Mouse (Mus musculus) CH12.LX (cell line): ENCODE data around the gene Agps.

Experiments used
- CHD1 ChIP-seq: IDR thresholded peaks from 2 replicates; pipeline ENCODE4 v1.6.1; 2012; ENCODE audit warnings: low read depth, low read length, improper control_type of control experiment, inconsistent platforms
- CTCF ChIP-seq, 2 experiments: IDR thresholded peaks in 1 of 2; conservative IDR thresholded peaks in 1 of 2; 2 replicates each; pipeline ENCODE4 v1.5.1; 2011 to 2012; ENCODE audit warnings: low read depth in 2 of 2, low read length in 2 of 2, improper control_type of control experiment in 1 of 2, inconsistent platforms in 1 of 2, mild to moderate bottlenecking in 1 of 2, moderate library complexity in 1 of 2
- ELF1 ChIP-seq: IDR thresholded peaks from 2 replicates; pipeline ENCODE4 v1.6.1; 2014; ENCODE audit warnings: low read depth, mild to moderate bottlenecking, inconsistent platforms, low read length, improper control_type of control experiment
- EP300 ChIP-seq: IDR thresholded peaks from 2 replicates; pipeline ENCODE4 v1.6.1; 2011; ENCODE audit warnings: low read length, improper control_type of control experiment
- MAFK ChIP-seq: IDR thresholded peaks from 2 replicates; pipeline ENCODE4 v1.6.1; 2011; ENCODE audit warnings: low read length, improper control_type of control experiment; ENCODE audit not compliant: insufficient replicate concordance
- MAX ChIP-seq: IDR thresholded peaks from 2 replicates; pipeline ENCODE4 v1.6.1; 2011; ENCODE audit warnings: low read length, improper control_type of control experiment
- NELFE ChIP-seq: IDR thresholded peaks from 2 replicates; pipeline ENCODE4 v1.6.1; 2011; ENCODE audit warnings: low read depth, low read length, improper control_type of control experiment
- USF1 ChIP-seq: IDR thresholded peaks from 2 replicates; pipeline ENCODE4 v1.6.1; 2014; ENCODE audit warnings: low read depth, mild to moderate bottlenecking, inconsistent platforms, low read length, improper control_type of control experiment
- ZC3H11A ChIP-seq: IDR thresholded peaks from 2 replicates; pipeline ENCODE4 v1.6.1; 2012; ENCODE audit warnings: low read depth, mild to moderate bottlenecking, inconsistent platforms, low read length, improper control_type of control experiment
- ZMIZ1 ChIP-seq: IDR thresholded peaks from 2 replicates; pipeline ENCODE4 v1.6.1; 2012; ENCODE audit warnings: low read depth, mild to moderate bottlenecking, inconsistent platforms, low read length, improper control_type of control experiment

GRCm38 (mm10) chr2:75974131-75974530 is 142.2 kb downstream of the Agps start:
- TF ChIP-seq EP300 = no peak
- no peak for TF ChIP-seq CTCF (conservative IDR thresholded peaks at IDR 0.05 in 1 of 2, IDR thresholded peaks at IDR 0.05 in 1 of 2; ENCODE audit: low read depth in 2 of 2, low read length in 2 of 2)
- TF ChIP-seq ZC3H11A = no peak
- TF ChIP-seq CHD1 = no peak
- no peak for TF ChIP-seq ELF1
- no peak for TF ChIP-seq MAX
- TF ChIP-seq MAFK = no peak
- no peak for TF ChIP-seq ZMIZ1
- no peak for TF ChIP-seq NELFE
- no peak for TF ChIP-seq USF1
